Mouse (Mus musculus): ENCODE results near the gene Cyp4x1.

The Cyp4x1 gene

GRCm38 (mm10) chr4:115090592-115090991, 43.5 kb downstream of the Cyp4x1 start:
- DNase-seq (ENCODE audit: low spot score in 2 of 2) = no peak

GRCm38 (mm10) chr4:115088611-115089338, 45.3 kb downstream of the Cyp4x1 start, which contains the start of gene Pdzk1ip1:
Gene Pdzk1ip1, plus strand, starts transcription at chr4:115088708.
- no peak for DNase-seq (ENCODE audit: low spot score in 2 of 2)

GRCm38 (mm10) chr4:115086763-115087415, 47.2 kb downstream of the Cyp4x1 start:
- no peak for DNase-seq (ENCODE audit: low spot score in 2 of 2)

GRCm38 (mm10) chr4:115086257-115086656, 47.8 kb downstream of the Cyp4x1 start:
- no peak for DNase-seq (ENCODE audit: low spot score in 2 of 2)

- DNase-seq (ENCODE audit: low spot score in 2 of 2) = peak in 1 of 2 experiments; percentile 34
Measured at GRCm38 (mm10) chr4:115085522-115086095, 48.5 kb downstream of the Cyp4x1 start.

GRCm38 (mm10) chr4:115083031-115083430, 51.0 kb downstream of the Cyp4x1 start:
- no peak for DNase-seq (ENCODE audit: low spot score in 2 of 2)

- DNase-seq (ENCODE audit: low spot score in 2 of 2) = no peak
Measured at GRCm38 (mm10) chr4:115079821-115080349, 54.2 kb downstream of the Cyp4x1 start.

- peak in 1 of 2 experiments; percentile 29 for DNase-seq (ENCODE audit: low spot score in 2 of 2)
Measured at GRCm38 (mm10) chr4:115078892-115079820, 54.9 kb downstream of the Cyp4x1 start.

GRCm38 (mm10) chr4:115075204-115075915, 58.7 kb downstream of the Cyp4x1 start:
- no peak for DNase-seq (ENCODE audit: low spot score in 2 of 2)

- no peak for DNase-seq (ENCODE audit: low spot score in 2 of 2)
Measured at GRCm38 (mm10) chr4:115074789-115075188, 59.3 kb downstream of the Cyp4x1 start.

- no peak for DNase-seq (ENCODE audit: low spot score in 2 of 2)
Measured at GRCm38 (mm10) chr4:115071668-115072067, 62.4 kb downstream of the Cyp4x1 start.

GRCm38 (mm10) chr4:115063518-115064239, 70.4 kb downstream of the Cyp4x1 start:
- DNase-seq (ENCODE audit: low spot score in 2 of 2) = no peak

- peak; percentile 37 to 60 for DNase-seq (ENCODE audit: low spot score in 2 of 2)
Measured at GRCm38 (mm10) chr4:115062875-115063517, 71.1 kb downstream of the Cyp4x1 start.

GRCm38 (mm10) chr4:115062540-115062874, 71.6 kb downstream of the Cyp4x1 start:
- no peak for DNase-seq (ENCODE audit: low spot score in 2 of 2)

- no peak for DNase-seq (ENCODE audit: low spot score in 2 of 2)
Measured at GRCm38 (mm10) chr4:115060753-115061152, 73.3 kb downstream of the Cyp4x1 start.

- no peak for DNase-seq (ENCODE audit: low spot score in 2 of 2)
Measured at GRCm38 (mm10) chr4:115059871-115060270, 74.2 kb downstream of the Cyp4x1 start.

- DNase-seq (ENCODE audit: low spot score in 2 of 2) = no peak
Measured at GRCm38 (mm10) chr4:115058871-115059590, 75.0 kb downstream of the Cyp4x1 start.

- DNase-seq (ENCODE audit: low spot score in 2 of 2) = no peak
Measured at GRCm38 (mm10) chr4:115058317-115058761, 75.7 kb downstream of the Cyp4x1 start.
